Mouse (Mus musculus): Measurements from ENCODE around the gene Dhrs7.

- TF ChIP-seq MYOD1 (IDR thresholded peaks at IDR 0.05; ENCODE audit: control insufficient read depth in 1 of 3, insufficient read length in 2 of 3, low read depth in 2 of 3): no peak
- no peak for TF ChIP-seq TCF12 (IDR thresholded peaks at IDR 0.05; ENCODE audit: insufficient read depth, poor library complexity, severe bottlenecking)
- TF ChIP-seq POLR2AphosphoS2 (IDR thresholded peaks at IDR 0.05; ENCODE audit: insufficient read length, low read depth): no peak
- TF ChIP-seq E2F4 (IDR thresholded peaks at IDR 0.05; ENCODE audit: insufficient read depth): no peak
- TF ChIP-seq POLR2A (IDR thresholded peaks at IDR 0.05; ENCODE audit: insufficient read length, low read depth): no peak
- no peak for TF ChIP-seq MAX (IDR thresholded peaks at IDR 0.05; ENCODE audit: low read depth)
- no peak for TF ChIP-seq USF1 (IDR thresholded peaks at IDR 0.05; ENCODE audit: low read depth)
- no peak for TF ChIP-seq CEBPB (IDR thresholded peaks at IDR 0.05; ENCODE audit: insufficient read depth, poor library complexity, severe bottlenecking)
- no peak for TF ChIP-seq REST (IDR thresholded peaks at IDR 0.05; ENCODE audit: insufficient read depth, insufficient read length)
- TF ChIP-seq MYOG (IDR thresholded peaks at IDR 0.05; ENCODE audit: control insufficient read depth in 1 of 3, insufficient read depth in 1 of 3, insufficient read length in 2 of 3, low read depth in 2 of 3): no peak
Measured at GRCm38 (mm10) chr12:72612053-72612452, 52.7 kb downstream of the Dhrs7 start.

All from myocyte (in vitro differentiated cells).